Mouse (Mus musculus) olfactory bulb, adult 2 months (tissue): Measurements from ENCODE around the gene Rasgef1b.

Experiments used
- CTCF ChIP-seq: fragments of 200-500 bp; IDR thresholded peaks from 2 replicates; pipeline ENCODE4 v1.5.1; 2012; ENCODE audit warnings: low read depth, mild to moderate bottlenecking, low read length, moderate library complexity; ENCODE audit not compliant: insufficient read depth
- POLR2A ChIP-seq: fragments of 200-500 bp; IDR thresholded peaks from 2 replicates; pipeline ENCODE4 v1.6.1; 2012; ENCODE audit warnings: mild to moderate bottlenecking, low read depth, low read length, moderate library complexity; ENCODE audit not compliant: insufficient read depth

- TF ChIP-seq CTCF (no peak), POLR2A (no peak)
These were observed 457.3 kb downstream of the Rasgef1b start for GRCm38 (mm10) chr5:99271531-99271930.
